In genomic region chr1:182504223-182504622, GRCm38 (mm10) we compare ENCODE assay signal across 8 mouse cellular contexts. TPM values are rescaled to one million over a fixed set of nuclear protein-coding genes. Genes with fewer than 3 reads are reported as not detected.
DNase-seq lines count a peak whose midpoint lies in the region; ATAC-seq lines count a peak whose summit lies in the region.

No protein-coding gene starts in this region.

- H3K4me3 ChIP-seq in limb, embryonic 12.5 days (replicated peaks): no peak overlapping the region
- no peak overlapping the region for H3K4me3 ChIP-seq in limb, embryonic 10.5 days
- H3K4me3 ChIP-seq in kidney, embryonic 15.5 days (replicated peaks): no peak overlapping the region
- no peak overlapping the region for H3K4me3 ChIP-seq in macrophage (ENCODE audit: inconsistent target)

- H3K79me2 ChIP-seq in macrophage (ENCODE audit: inconsistent target): peaks cover 79% of the 10 kb centered on the region

- no peak overlapping the region for H3K9ac ChIP-seq in limb, embryonic 12.5 days (replicated peaks)
- no peak overlapping the region for H3K9ac ChIP-seq in kidney, embryonic 15.5 days

- H3K27me3 ChIP-seq in limb, embryonic 12.5 days: no peaks in the 10 kb centered on the region
- no peaks in the 10 kb centered on the region for H3K27me3 ChIP-seq in limb, embryonic 10.5 days (ENCODE audit: low read depth, poor library complexity, severe bottlenecking)
- H3K27me3 ChIP-seq in kidney, embryonic 15.5 days: no peaks in the 10 kb centered on the region

- H3K27ac ChIP-seq in limb, embryonic 12.5 days: 0 out of 2 replicates have a peak overlapping the region, but pooled peaks have one; percentile 2
- no peak overlapping the region for H3K27ac ChIP-seq in limb, embryonic 10.5 days
- 0 out of 2 replicates have a peak overlapping the region, but pooled peaks have one; percentile 32 for H3K27ac ChIP-seq in kidney, embryonic 15.5 days
- H3K27ac ChIP-seq in macrophage: peak overlapping the region; percentile 88

- H3K9me3 ChIP-seq in limb, embryonic 12.5 days: no peaks in the 10 kb centered on the region
- no peaks in the 10 kb centered on the region for H3K9me3 ChIP-seq in limb, embryonic 10.5 days (replicated peaks)
- no peaks in the 10 kb centered on the region for H3K9me3 ChIP-seq in kidney, embryonic 15.5 days (replicated peaks)

- no peak for DNase-seq in limb, embryonic 10.5 days (ENCODE audit: low spot score)
- DNase-seq in adrenal gland, adult 2 months: peak; percentile 84
- DNase-seq in heart, adult 8-10 months (ENCODE audit: low spot score): peak; percentile 78
- DNase-seq in T-cell, adult 2 months (ENCODE audit: low spot score): no peak
- DNase-seq in spleen, adult 12 weeks (ENCODE audit: low spot score): no peak

- WGBS in limb, embryonic 12.5 days: 29% methylated on average over 4 of the region's 4 CpGs
- WGBS in limb, embryonic 10.5 days: 43% methylated on average over 4 of the region's 4 CpGs
- 14% methylated on average over 4 of the region's 4 CpGs for WGBS in kidney, embryonic 15.5 days
- WGBS in macrophage (ENCODE audit: missing documents): 6% methylated on average over 4 of the region's 4 CpGs

- ATAC-seq in limb, embryonic 12.5 days (ENCODE audit: insufficient number of reproducible peaks, insufficient read depth, low FRiP score, low TSS enrichment, low read depth): no peak
- 0 out of 2 replicates have a peak, but pooled peaks have one; percentile 53 for ATAC-seq in kidney, embryonic 15.5 days (replicated peaks; ENCODE audit: low FRiP score)

- H3K36me3 ChIP-seq in limb, embryonic 12.5 days: peaks cover 58% of the 10 kb centered on the region
- peaks cover 64% of the 10 kb centered on the region for H3K36me3 ChIP-seq in limb, embryonic 10.5 days
- H3K36me3 ChIP-seq in kidney, embryonic 15.5 days: peaks cover 32% of the 10 kb centered on the region
- peaks cover 7% of the 10 kb centered on the region; the same call in 1 of the 2 replicates for H3K36me3 ChIP-seq in macrophage (ENCODE audit: inconsistent target)

- H3K4me2 ChIP-seq in limb, embryonic 12.5 days: no peak overlapping the region
- H3K4me2 ChIP-seq in kidney, embryonic 15.5 days: no peak overlapping the region

- peaks cover 9% of the 10 kb centered on the region for H3K4me1 ChIP-seq in limb, embryonic 12.5 days (replicated peaks)
- H3K4me1 ChIP-seq in limb, embryonic 10.5 days: peaks cover 18% of the 10 kb centered on the region
- H3K4me1 ChIP-seq in kidney, embryonic 15.5 days: peaks cover 44% of the 10 kb centered on the region

RNA-seq across cellular contexts. Expression of gene Capn2, which starts 13.2 kb away (rescaled TPM):
- polyA plus RNA-seq in limb, embryonic 12.5 days (2016; fragmentation: Nextera tagmentation; extraction: Ambion mirVana): 134 TPM in 2 replicates
- polyA plus RNA-seq in limb, embryonic 10.5 days (2016; fragmentation: Nextera tagmentation; extraction: Ambion mirVana): 65.2 and 86.5 TPM in 2 replicates
- 100 to 1,000 TPM in 1 of 2 experiments, 10 to 100 TPM in 1; 67.7 to 105 TPM for total RNA-seq in adrenal gland, adult 2 months (2021)
- 25.9 and 34.3 TPM in 2 replicates for polyA plus RNA-seq in adrenal gland, adult 2 months (2012; rRNA removed)
- total RNA-seq in heart, adult 8-10 months (2022): 10 to 100 TPM; 53.7 to 72.8 (median 63.5) TPM
- polyA plus RNA-seq in kidney, embryonic 15.5 days (2015; fragmentation: Nextera tagmentation; extraction: Ambion mirVana): 119 and 126 TPM in 2 replicates
- 100 to 1,000 TPM in 21 of 26 experiments, 10 to 100 TPM in 5; 84.5 to 828 (median 165) TPM for total RNA-seq in macrophage (2018; cell fraction: chromatin; rRNA removed)
- total RNA-seq in macrophage (2018; cell fraction: cytosol; rRNA removed): 100 to 1,000 TPM in 25 of 26 experiments, 10 to 100 TPM in 1; 96.0 to 197 (median 120) TPM
- 100 to 1,000 TPM in 17 of 26 experiments, 10 to 100 TPM in 9; 65.4 to 316 (median 105) TPM for total RNA-seq in macrophage (2018; cell fraction: nucleus; rRNA removed)
- 94.4 to 189 TPM (median 167 TPM) in 3 replicates for polyA plus RNA-seq in macrophage (2018)

Comparison
In these comparisons a context has a peak if more than half of its experiments do, and no peak if none do; other contexts are left out.
1. DNase-seq: peak in adrenal gland, adult 2 months (single experiment) and heart, adult 8-10 months (single experiment); none in limb, embryonic 10.5 days (single experiment), T-cell, adult 2 months (single experiment) and spleen, adult 12 weeks (single experiment).